ENCODE assay signal across 24 mouse cellular contexts in genomic region chr3:22006651-22007050, GRCm38 (mm10).
A peak's percentile ranks its signal among the peaks of the same experiment; 100 is the strongest.
DNase-seq lines count a peak whose midpoint lies in the region; ATAC-seq and TF ChIP-seq lines count a peak whose summit lies in the region.
"Had no signal": no experiment of that assay in that cellular context is flagged by ENCODE, and none has a peak within 500 bp of the region (broad histone marks: within the 10 kb centered on the region; RNA-seq: fewer than 3 reads in every experiment).

No protein-coding gene starts in this region.

- 75% methylated on average over 2 of the region's 2 CpGs for WGBS in heart, embryonic 13.5 days
- WGBS in heart, embryonic 12.5 days: 75% methylated on average over 2 of the region's 2 CpGs
- WGBS in liver, adult 2 months: 11% methylated on average over 2 of the region's 2 CpGs
- 66% methylated on average over 2 of the region's 2 CpGs for WGBS in liver, embryonic 11.5 days
- 75% methylated on average over 2 of the region's 2 CpGs for WGBS in lung, postnatal 0 days

- no peaks in the 10 kb centered on the region for H3K36me3 ChIP-seq in heart, embryonic 13.5 days
- no peaks in the 10 kb centered on the region for H3K36me3 ChIP-seq in heart, embryonic 12.5 days
- H3K36me3 ChIP-seq in liver, adult 2 months (ENCODE audit: control insufficient read depth, insufficient read depth, low read length): no peaks in the 10 kb centered on the region
- no peaks in the 10 kb centered on the region for H3K36me3 ChIP-seq in liver, embryonic 11.5 days (ENCODE audit: control insufficient read depth, insufficient read depth, low read length)
- no peaks in the 10 kb centered on the region for H3K36me3 ChIP-seq in lung, postnatal 0 days (ENCODE audit: insufficient read depth, low read length)
- H3K36me3 ChIP-seq: embryonic facial prominence, embryonic 10.5 days; embryonic facial prominence, embryonic 13.5 days; forebrain, embryonic 12.5 days; forebrain, embryonic 15.5 days; G1E; hindbrain, embryonic 12.5 days; hindbrain, embryonic 15.5 days had no signal

- H3K4me1 ChIP-seq in heart, embryonic 13.5 days: peaks cover 22% of the 10 kb centered on the region
- H3K4me1 ChIP-seq in heart, embryonic 12.5 days (replicated peaks): peaks cover 19% of the 10 kb centered on the region
- peaks cover 18% of the 10 kb centered on the region for H3K4me1 ChIP-seq in liver, adult 2 months (ENCODE audit: control insufficient read depth, insufficient read depth, low read length)
- no peaks in the 10 kb centered on the region for H3K4me1 ChIP-seq in liver, embryonic 11.5 days (replicated peaks; ENCODE audit: control insufficient read depth, insufficient read depth, low read length)
- H3K4me1 ChIP-seq in brown adipose tissue, adult 24 weeks (ENCODE audit: control insufficient read depth, insufficient read depth, insufficient read length, low read length): peaks cover 4% of the 10 kb centered on the region; the same call in 1 of the 2 replicates
- H3K4me1 ChIP-seq in lung, postnatal 0 days (ENCODE audit: insufficient read depth, low read depth, low read length): peaks cover 6% of the 10 kb centered on the region; the same call in 1 of the 2 replicates
- H3K4me1 ChIP-seq: embryonic facial prominence, embryonic 10.5 days; embryonic facial prominence, embryonic 13.5 days; forebrain, embryonic 12.5 days; forebrain, embryonic 15.5 days; hindbrain, embryonic 12.5 days; hindbrain, embryonic 15.5 days had no signal

- no peaks in the 10 kb centered on the region for H3K79me2 ChIP-seq in liver, adult 2 months (ENCODE audit: control insufficient read depth, insufficient read depth, low read length)

- TF ChIP-seq EP300 in lung, postnatal 0 days (IDR thresholded peaks at IDR 0.05): no peak

- no peak for ATAC-seq in heart, embryonic 13.5 days (ENCODE audit: extremely low read depth, insufficient number of reproducible peaks, low FRiP score, low TSS enrichment)
- ATAC-seq in heart, embryonic 12.5 days (ENCODE audit: insufficient number of reproducible peaks, low FRiP score): no peak
- ATAC-seq in liver, embryonic 11.5 days (replicated peaks; ENCODE audit: low FRiP score): no peak
- ATAC-seq in lung, postnatal 0 days: no peak
- ATAC-seq: forebrain, embryonic 15.5 days; intestine, postnatal 0 days had no signal

- no peaks in the 10 kb centered on the region for H3K9me3 ChIP-seq in heart, embryonic 13.5 days
- H3K9me3 ChIP-seq in heart, embryonic 12.5 days (replicated peaks): no peaks in the 10 kb centered on the region
- no peaks in the 10 kb centered on the region for H3K9me3 ChIP-seq in liver, embryonic 11.5 days (ENCODE audit: control insufficient read depth, low read length)
- H3K9me3 ChIP-seq in lung, postnatal 0 days (ENCODE audit: low read length): no peaks in the 10 kb centered on the region
- H3K9me3 ChIP-seq: embryonic facial prominence, embryonic 10.5 days; embryonic facial prominence, embryonic 13.5 days; forebrain, embryonic 12.5 days; forebrain, embryonic 15.5 days; G1E; hindbrain, embryonic 12.5 days; hindbrain, embryonic 15.5 days had no signal

- H3K27ac ChIP-seq in heart, embryonic 13.5 days (replicated peaks): peak overlapping the region; percentile 61; the same call in 1 of the 2 replicates
- no peak overlapping the region for H3K27ac ChIP-seq in heart, embryonic 12.5 days (ENCODE audit: poor library complexity, severe bottlenecking)
- H3K27ac ChIP-seq in liver, adult 2 months (replicated peaks; ENCODE audit: insufficient read depth, low read depth, low read length): peak overlapping the region; percentile 48
- no peak overlapping the region for H3K27ac ChIP-seq in liver, embryonic 11.5 days (ENCODE audit: low read depth, low read length)
- H3K27ac ChIP-seq in brown adipose tissue, adult 24 weeks (replicated peaks; ENCODE audit: low read depth, low read length): peak overlapping the region; percentile 53; the same call in 1 of the 2 replicates
- H3K27ac ChIP-seq in lung, postnatal 0 days (ENCODE audit: low read length): no peak overlapping the region
- H3K27ac ChIP-seq: embryonic facial prominence, embryonic 10.5 days; embryonic facial prominence, embryonic 13.5 days; forebrain, embryonic 12.5 days; forebrain, embryonic 15.5 days; hindbrain, embryonic 12.5 days; hindbrain, embryonic 15.5 days had no signal

- DNase-seq in liver, adult 2 months (ENCODE audit: extremely low read depth, low read depth, low spot score): peak; percentile 95
- DNase-seq in liver, embryonic 11.5 days (ENCODE audit: low spot score): no peak
- DNase-seq in lung, postnatal 0 days (ENCODE audit: low spot score): no peak
- DNase-seq in adrenal gland, postnatal 36 days: no peak
- DNase-seq: adrenal gland, adult 8-10 months; adrenal gland, postnatal 25 days; B cell, adult 2 months; cerebellum, adult 11 months; cerebellum, adult 8-10 months; cerebellum, postnatal 36 days; embryo, embryonic 11 days had no signal

- no peak for TF ChIP-seq POLR2A in liver, adult 2 months (IDR thresholded peaks at IDR 0.05; ENCODE audit: extremely low read depth, insufficient read depth, low read length)

- no peaks in the 10 kb centered on the region for H3K27me3 ChIP-seq in heart, embryonic 13.5 days (replicated peaks)
- H3K27me3 ChIP-seq in heart, embryonic 12.5 days (replicated peaks): no peaks in the 10 kb centered on the region
- no peaks in the 10 kb centered on the region for H3K27me3 ChIP-seq in liver, adult 2 months (ENCODE audit: control insufficient read depth, insufficient read depth, low read length)
- H3K27me3 ChIP-seq in liver, embryonic 11.5 days (replicated peaks; ENCODE audit: control insufficient read depth, insufficient read depth, low read length): no peaks in the 10 kb centered on the region
- H3K27me3 ChIP-seq in lung, postnatal 0 days (replicated peaks; ENCODE audit: insufficient read depth, low read length): no peaks in the 10 kb centered on the region
- H3K27me3 ChIP-seq: CH12.LX; embryonic facial prominence, embryonic 13.5 days; forebrain, embryonic 12.5 days; forebrain, embryonic 15.5 days; hindbrain, embryonic 12.5 days; hindbrain, embryonic 15.5 days had no signal

- no peak for TF ChIP-seq CTCF in liver, adult 2 months (IDR thresholded peaks at IDR 0.05; ENCODE audit: low read depth, low read length)
- no peak for TF ChIP-seq CTCF in lung, postnatal 0 days (IDR thresholded peaks at IDR 0.05)

- no peak overlapping the region for H3K4me2 ChIP-seq in heart, embryonic 13.5 days
- no peak overlapping the region for H3K4me2 ChIP-seq in heart, embryonic 12.5 days
- no peak overlapping the region for H3K4me2 ChIP-seq in liver, embryonic 11.5 days
- H3K4me2 ChIP-seq in lung, postnatal 0 days (replicated peaks; ENCODE audit: low read depth, low read length): no peak overlapping the region
- H3K4me2 ChIP-seq: embryonic facial prominence, embryonic 13.5 days; forebrain, embryonic 12.5 days; forebrain, embryonic 15.5 days; hindbrain, embryonic 12.5 days; hindbrain, embryonic 15.5 days had no signal

- H3K9ac ChIP-seq in heart, embryonic 13.5 days: no peak overlapping the region
- H3K9ac ChIP-seq in heart, embryonic 12.5 days: no peak overlapping the region
- no peak overlapping the region for H3K9ac ChIP-seq in liver, adult 2 months (ENCODE audit: low read depth, low read length)
- H3K9ac ChIP-seq in liver, embryonic 11.5 days (ENCODE audit: low read depth, low read length): no peak overlapping the region
- no peak overlapping the region for H3K9ac ChIP-seq in lung, postnatal 0 days (replicated peaks; ENCODE audit: low read depth)
- H3K9ac ChIP-seq: embryonic facial prominence, embryonic 13.5 days; forebrain, embryonic 12.5 days; forebrain, embryonic 15.5 days; hindbrain, embryonic 12.5 days; hindbrain, embryonic 15.5 days had no signal

- H3K4me3 ChIP-seq in heart, embryonic 13.5 days: no peak overlapping the region
- no peak overlapping the region for H3K4me3 ChIP-seq in heart, embryonic 12.5 days
- H3K4me3 ChIP-seq in liver, adult 2 months (ENCODE audit: insufficient read depth, low read depth, low read length): no peak overlapping the region
- H3K4me3 ChIP-seq in liver, embryonic 11.5 days (ENCODE audit: low read depth, low read length): no peak overlapping the region
- no peak overlapping the region for H3K4me3 ChIP-seq in brown adipose tissue, adult 24 weeks (ENCODE audit: insufficient read depth, low read depth, low read length)
- no peak overlapping the region for H3K4me3 ChIP-seq in lung, postnatal 0 days (ENCODE audit: low read depth, low read length)
- H3K4me3 ChIP-seq: embryonic facial prominence, embryonic 10.5 days; embryonic facial prominence, embryonic 13.5 days; erythroblast, embryonic 14.5 days; forebrain, embryonic 12.5 days; forebrain, embryonic 15.5 days; hindbrain, embryonic 12.5 days; hindbrain, embryonic 15.5 days had no signal

Comparison
In these comparisons a context has a peak if more than half of its experiments do, and no peak if none do; other contexts are left out.
1. H3K27ac ChIP-seq: peak in heart, embryonic 13.5 days (single experiment), liver, adult 2 months (single experiment) and brown adipose tissue, adult 24 weeks (single experiment); none in heart, embryonic 12.5 days (single experiment), liver, embryonic 11.5 days (single experiment) and lung, postnatal 0 days (single experiment).